Mouse (Mus musculus): ENCODE data around the gene Phospho1.

GRCm38 (mm10) chr11:95824071-95824876 is at the start of gene Phospho1:
- TF ChIP-seq CTCF (IDR thresholded peaks at IDR 0.05; ENCODE audit: low read depth) (peak; percentile 22; the same call in 1 of the 2 replicates), EP300 (IDR thresholded peaks at IDR 0.05; ENCODE audit: low read depth) (no peak)

All from liver, embryonic 14.5 days (tissue).